In the genomic region with DNA sequence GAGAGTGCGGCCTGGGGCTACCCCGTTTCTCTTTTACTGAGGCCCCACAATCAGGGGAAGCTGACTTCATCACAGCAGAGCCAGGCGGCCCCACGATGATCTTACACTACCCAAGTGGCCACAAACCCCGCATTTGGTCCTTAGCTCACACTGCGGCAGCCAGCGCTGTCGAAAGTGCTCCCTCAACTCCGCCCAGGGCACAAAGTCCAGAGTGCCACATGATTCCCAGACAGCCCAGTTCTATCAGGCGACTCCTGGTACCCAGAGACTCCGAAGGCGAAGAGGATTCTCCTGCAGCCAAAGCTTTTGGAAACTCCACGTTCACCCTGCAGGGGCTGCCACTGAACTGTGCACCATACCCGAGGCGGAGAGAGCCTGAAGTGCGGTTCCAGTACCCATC, we compare ENCODE assay signal across 11 mouse cellular contexts. TPM values are rescaled to one million over a fixed set of nuclear protein-coding genes. Genes with fewer than 3 reads are reported as not detected.
DNase-seq lines count a peak whose midpoint lies in the region; ATAC-seq lines count a peak whose summit lies in the region.
"Had no signal": no experiment of that assay in that cellular context is flagged by ENCODE, and none has a peak within 500 bp of the region (broad histone marks: within the 10 kb centered on the region; RNA-seq: fewer than 3 reads in every experiment).

No protein-coding gene starts in this region.

- no peaks in the 10 kb centered on the region for H3K9me3 ChIP-seq in heart, embryonic 16.5 days (replicated peaks; ENCODE audit: control insufficient read depth, low read length)
- no peaks in the 10 kb centered on the region for H3K9me3 ChIP-seq in hindbrain, embryonic 15.5 days
- H3K9me3 ChIP-seq in limb, embryonic 11.5 days (ENCODE audit: control insufficient read depth, low read length) = no peaks in the 10 kb centered on the region
- no peaks in the 10 kb centered on the region for H3K9me3 ChIP-seq in neural tube, embryonic 15.5 days (replicated peaks)

- peak overlapping the region; percentile 45 for H3K4me2 ChIP-seq in heart, embryonic 16.5 days (ENCODE audit: low read depth, low read length)
- peak overlapping the region; percentile 20 for H3K4me2 ChIP-seq in hindbrain, embryonic 15.5 days
- peak overlapping the region; percentile 31 for H3K4me2 ChIP-seq in limb, embryonic 11.5 days (ENCODE audit: low read depth, severe bottlenecking)
- peak overlapping the region; percentile 37 for H3K4me2 ChIP-seq in neural tube, embryonic 15.5 days

- no peak overlapping the region for H3K27ac ChIP-seq in heart, embryonic 16.5 days (ENCODE audit: low read length)
- H3K27ac ChIP-seq in hindbrain, embryonic 15.5 days (replicated peaks) = no peak overlapping the region
- H3K27ac ChIP-seq in limb, embryonic 11.5 days (replicated peaks; ENCODE audit: low read depth, low read length) = no peak overlapping the region
- H3K27ac ChIP-seq in neural tube, embryonic 15.5 days (replicated peaks) = no peak overlapping the region

- no peaks in the 10 kb centered on the region for H3K36me3 ChIP-seq in heart, embryonic 16.5 days (ENCODE audit: control insufficient read depth, insufficient read depth)
- no peaks in the 10 kb centered on the region for H3K36me3 ChIP-seq in hindbrain, embryonic 15.5 days
- H3K36me3 ChIP-seq in limb, embryonic 11.5 days (ENCODE audit: control insufficient read depth, insufficient read depth, low read length) = no peaks in the 10 kb centered on the region
- no peaks in the 10 kb centered on the region for H3K36me3 ChIP-seq in neural tube, embryonic 15.5 days

- no peak for DNase-seq in heart, postnatal 4 days
- DNase-seq in limb, embryonic 11.5 days (ENCODE audit: low spot score) = peak; percentile 40
- DNase-seq in layer of hippocampus, postnatal 10 days (ENCODE audit: low spot score in 2 of 2) = no peak
- DNase-seq in spleen, postnatal 36 days (ENCODE audit: low spot score in 2 of 2) = no peak
- no peak for DNase-seq in left cerebral cortex, adult 11 months (ENCODE audit: low spot score)

- ATAC-seq in heart, embryonic 16.5 days (replicated peaks; ENCODE audit: extremely low read depth, insufficient read depth, low FRiP score) = no peak
- ATAC-seq in hindbrain, embryonic 15.5 days (ENCODE audit: low FRiP score, low read depth) = no peak
- ATAC-seq in limb, embryonic 11.5 days (ENCODE audit: insufficient number of reproducible peaks, low FRiP score, low TSS enrichment, low read depth) = no peak
- no peak for ATAC-seq in neural tube, embryonic 15.5 days (ENCODE audit: low FRiP score)

- H3K27me3 ChIP-seq in heart, embryonic 16.5 days (ENCODE audit: control insufficient read depth, insufficient read depth, low read length) = peaks cover 76% of the 10 kb centered on the region
- peaks cover 65% of the 10 kb centered on the region for H3K27me3 ChIP-seq in hindbrain, embryonic 15.5 days
- H3K27me3 ChIP-seq in limb, embryonic 11.5 days (ENCODE audit: control insufficient read depth, insufficient read depth, low read length) = peaks cover 75% of the 10 kb centered on the region
- H3K27me3 ChIP-seq in neural tube, embryonic 15.5 days (replicated peaks) = peaks cover 80% of the 10 kb centered on the region
- H3K27me3 ChIP-seq: CH12.LX had no signal

- H3K4me3 ChIP-seq in heart, embryonic 16.5 days (ENCODE audit: low read length) = peak overlapping the region; percentile 22
- no peak overlapping the region for H3K4me3 ChIP-seq in hindbrain, embryonic 15.5 days
- H3K4me3 ChIP-seq in limb, embryonic 11.5 days (ENCODE audit: low read depth, low read length) = 0 out of 2 replicates have a peak overlapping the region, but pooled peaks have one; percentile 10
- no peak overlapping the region for H3K4me3 ChIP-seq in neural tube, embryonic 15.5 days (replicated peaks)

- no peak overlapping the region for H3K9ac ChIP-seq in heart, embryonic 16.5 days (ENCODE audit: low read length)
- no peak overlapping the region for H3K9ac ChIP-seq in hindbrain, embryonic 15.5 days
- H3K9ac ChIP-seq in limb, embryonic 11.5 days (ENCODE audit: low read length) = no peak overlapping the region; the same call in 1 of the 2 replicates
- no peak overlapping the region for H3K9ac ChIP-seq in neural tube, embryonic 15.5 days (replicated peaks)

- WGBS in heart, embryonic 16.5 days = 16% methylated on average over 16 of the region's 16 CpGs
- 16% methylated on average over 16 of the region's 16 CpGs for WGBS in hindbrain, embryonic 15.5 days
- WGBS in limb, embryonic 11.5 days = 14% methylated on average over 16 of the region's 16 CpGs
- 9% methylated on average over 16 of the region's 16 CpGs for WGBS in neural tube, embryonic 15.5 days

- H3K4me1 ChIP-seq in heart, embryonic 16.5 days (ENCODE audit: control insufficient read depth, insufficient read depth, low read length) = peaks cover 10% of the 10 kb centered on the region
- H3K4me1 ChIP-seq in hindbrain, embryonic 15.5 days (replicated peaks) = peaks cover 24% of the 10 kb centered on the region
- peaks cover 5% of the 10 kb centered on the region for H3K4me1 ChIP-seq in limb, embryonic 11.5 days (ENCODE audit: control insufficient read depth, insufficient read depth, low read length)
- H3K4me1 ChIP-seq in neural tube, embryonic 15.5 days = peaks cover 22% of the 10 kb centered on the region

RNA-seq across cellular contexts. Expression of gene Irx6, which starts 4.3 kb away (rescaled TPM):
- polyA plus RNA-seq in heart, embryonic 16.5 days (2015; fragmentation: Nextera tagmentation; extraction: Ambion mirVana) = 0.50 and 0.77 TPM in 2 replicates
- total RNA-seq in heart, postnatal 4 days (2021) = not detected
- 2.4 and 5.6 TPM in 2 replicates for polyA plus RNA-seq in hindbrain, embryonic 15.5 days (2015; fragmentation: Nextera tagmentation; extraction: Ambion mirVana)
- 0.67 and 0.88 TPM in 2 replicates for polyA plus RNA-seq in limb, embryonic 11.5 days (2014; fragmentation: Nextera tagmentation; extraction: Ambion mirVana)
- 1.2 and 1.3 TPM in 2 replicates for polyA plus RNA-seq in neural tube, embryonic 15.5 days (2015; fragmentation: Nextera tagmentation; extraction: Ambion mirVana)
- under 1 TPM; 0.21 to 0.22 TPM for total RNA-seq in layer of hippocampus, postnatal 10 days (2021)
- total RNA-seq: CH12.LX; heart, postnatal 25 days had no signal
- polyA plus RNA-seq: small intestine, adult 2 months had no signal

Comparison
In these comparisons a context has a peak if more than half of its experiments do, and no peak if none do; other contexts are left out.
1. H3K4me3 ChIP-seq: peak in heart, embryonic 16.5 days (single experiment) and limb, embryonic 11.5 days (single experiment); none in hindbrain, embryonic 15.5 days (single experiment) and neural tube, embryonic 15.5 days (single experiment).
2. Peak in every context shown above with its lines, with median percentiles within 50 percentile points of each other: H3K4me2 ChIP-seq.